Mouse (Mus musculus): ENCODE data around the gene Olig2.
A peak's percentile ranks its signal among the peaks of the same experiment; 100 is the strongest.
"Not testable (repeated sequence)": the region's sequence is repeated elsewhere in the genome, so short reads cannot be mapped to it uniquely, and the experiment has no call there.

The Olig2 gene

DNA sequence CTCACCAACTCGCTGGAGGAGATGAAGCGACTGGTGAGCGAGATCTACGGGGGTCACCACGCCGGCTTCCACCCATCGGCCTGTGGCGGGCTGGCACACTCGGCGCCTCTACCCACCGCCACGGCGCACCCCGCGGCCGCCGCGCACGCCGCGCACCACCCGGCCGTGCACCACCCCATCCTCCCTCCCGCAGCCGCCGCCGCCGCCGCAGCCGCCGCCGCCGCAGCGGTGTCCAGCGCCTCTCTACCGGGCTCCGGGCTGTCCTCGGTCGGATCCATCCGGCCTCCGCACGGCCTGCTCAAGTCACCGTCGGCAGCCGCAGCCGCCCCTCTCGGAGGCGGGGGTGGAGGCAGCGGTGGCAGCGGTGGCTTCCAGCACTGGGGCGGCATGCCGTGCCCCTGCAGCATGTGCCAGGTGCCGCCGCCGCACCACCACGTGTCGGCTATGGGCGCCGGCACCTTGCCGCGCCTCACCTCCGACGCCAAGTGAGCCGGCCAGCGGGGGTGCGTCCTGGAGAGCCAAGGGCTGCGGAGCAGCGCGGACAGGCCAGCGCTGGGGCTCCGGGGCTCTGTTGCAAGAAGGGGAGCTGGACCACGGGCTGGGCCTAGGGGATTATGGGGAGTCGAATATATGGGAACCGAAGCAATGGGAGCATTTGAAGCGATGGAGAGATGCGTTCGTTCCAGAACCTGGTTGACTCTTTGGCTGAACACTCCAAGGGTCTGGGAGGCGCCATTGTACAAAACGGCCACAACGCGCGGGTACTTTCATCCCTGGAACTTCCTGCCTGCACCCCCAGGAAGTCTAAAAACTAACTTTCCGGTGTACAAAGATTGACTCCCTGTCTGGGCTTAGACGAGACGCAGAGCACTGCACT lies 1.9 kb downstream of the Olig2 start:
- DNase-seq (ENCODE audit: low spot score), result no peak

DNA sequence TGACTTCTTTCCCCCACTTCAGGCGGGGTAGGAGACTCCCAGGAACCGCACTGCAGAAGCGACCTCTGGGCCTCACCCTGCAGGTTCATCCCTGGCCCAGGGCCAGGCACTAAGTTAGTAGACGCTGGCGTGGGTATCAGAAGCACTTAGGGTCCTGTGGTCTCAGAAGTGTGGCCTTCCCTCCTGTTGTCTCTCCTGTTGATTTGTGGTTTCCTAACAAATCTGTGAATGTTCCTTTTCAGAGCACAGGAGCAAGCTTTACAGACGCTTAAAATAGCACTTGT lies 2.4 kb downstream of the Olig2 start:
- no peak for DNase-seq (ENCODE audit: low spot score)

DNA sequence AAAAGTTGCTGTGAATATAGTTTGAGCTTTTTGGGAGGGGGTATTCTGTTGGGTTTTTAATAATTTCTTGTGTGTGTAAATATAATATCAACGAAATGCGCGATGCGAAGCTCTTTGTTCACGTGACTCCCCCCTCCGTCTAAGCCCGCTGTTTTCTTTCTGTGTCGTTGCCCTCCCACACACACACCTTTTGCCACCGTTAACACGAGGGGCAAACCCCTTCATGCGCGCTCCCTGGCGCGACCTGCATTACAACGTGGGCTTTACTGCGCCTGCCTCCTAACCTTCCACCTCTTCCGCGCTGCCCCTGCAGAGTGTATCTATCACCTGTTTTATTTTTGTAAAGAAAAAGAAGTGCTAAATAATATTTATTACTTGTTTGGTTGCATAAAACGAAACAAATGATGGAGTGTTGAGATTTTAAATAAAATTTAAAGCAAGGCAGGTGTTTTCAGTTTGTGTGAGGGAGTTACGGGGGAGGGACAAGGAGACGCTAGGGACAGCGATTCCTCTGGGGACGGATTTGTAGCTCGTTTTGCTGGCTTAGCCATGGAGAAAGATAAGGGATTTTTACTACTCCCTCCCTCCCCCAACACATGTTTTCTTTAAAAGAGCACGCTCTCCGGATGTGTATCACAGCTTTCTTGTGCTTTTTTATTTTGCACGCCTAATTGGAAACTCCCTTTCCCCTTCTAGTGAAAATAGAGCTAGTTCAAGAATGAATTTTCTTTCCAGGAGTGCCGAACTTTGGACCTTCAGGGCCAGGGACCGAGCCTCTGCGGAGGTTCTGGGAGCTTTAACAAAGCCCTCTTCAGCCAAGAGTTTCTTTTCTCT lies 3.2 kb downstream of the Olig2 start:
- DNase-seq (ENCODE audit: low spot score), result no peak

DNA sequence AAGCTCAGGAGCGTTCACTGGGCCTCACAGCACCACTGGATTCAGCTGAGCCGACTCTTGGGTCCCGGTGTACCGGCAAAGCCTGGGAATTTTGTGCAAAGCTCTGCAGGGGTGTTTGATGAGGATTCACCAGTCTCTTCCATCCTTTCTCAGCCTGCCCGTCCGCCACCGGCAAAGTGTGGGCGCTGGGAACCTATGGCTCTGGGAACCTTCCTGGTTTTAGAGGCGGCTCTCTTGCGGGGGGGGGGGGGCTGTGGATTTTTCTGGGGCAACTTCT lies 3.8 kb downstream of the Olig2 start:
- DNase-seq (ENCODE audit: low spot score), result no peak

DNA sequence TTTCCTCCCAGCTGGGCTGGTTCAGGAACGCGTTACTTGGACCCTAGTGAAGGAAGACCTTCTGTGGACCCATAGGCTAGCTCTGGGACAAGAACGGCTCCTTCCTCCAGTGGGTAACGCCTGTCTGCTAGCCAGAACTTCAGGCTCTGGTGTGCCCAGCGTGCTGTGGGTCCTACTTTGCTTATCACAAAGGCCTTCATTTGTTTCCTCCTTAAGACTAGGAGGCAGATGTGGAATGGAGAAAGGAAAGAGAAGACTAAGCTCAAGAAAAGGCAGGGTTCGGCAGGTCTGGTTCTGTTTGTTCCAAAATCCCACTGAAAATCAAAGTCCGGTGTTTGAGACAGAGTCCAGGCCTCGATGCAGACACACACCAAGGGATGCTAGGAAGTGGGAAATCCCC lies 4.4 kb downstream of the Olig2 start:
- DNase-seq (ENCODE audit: low spot score), result no peak

DNA sequence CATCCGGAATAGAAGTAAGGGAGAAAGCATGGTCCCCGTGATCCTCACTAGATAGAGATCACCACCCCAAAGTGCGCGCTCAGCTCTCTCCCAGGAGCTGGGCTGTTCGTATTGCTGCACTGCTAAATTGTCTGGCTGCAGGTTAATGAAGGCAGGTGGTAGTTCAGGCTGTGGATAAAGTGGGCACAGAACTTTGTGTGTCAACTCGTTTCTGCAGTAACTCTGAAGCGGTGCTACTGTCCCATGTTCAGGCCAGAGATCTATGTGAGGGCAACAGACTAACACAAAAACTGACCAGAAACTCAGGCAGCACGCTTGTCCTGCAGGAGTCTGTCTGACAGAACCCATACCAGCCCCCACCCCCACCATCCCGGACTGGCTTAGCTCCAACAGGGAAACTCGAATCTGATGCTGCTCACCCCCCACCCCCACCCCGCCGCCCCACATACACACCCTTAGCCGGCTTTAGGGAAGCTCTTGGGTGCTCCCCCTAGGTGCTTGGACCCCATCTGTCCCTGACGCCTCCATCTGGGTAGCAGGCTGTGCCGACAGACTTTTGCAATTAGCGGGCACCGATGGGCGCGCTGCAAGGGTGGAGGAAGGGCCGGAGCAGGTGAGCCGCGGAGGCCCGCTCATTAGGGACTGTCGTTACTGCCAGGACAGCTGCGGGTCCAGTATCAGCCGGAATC lies 6.7 kb downstream of the Olig2 start:
- no peak for DNase-seq (ENCODE audit: low spot score)

DNA sequence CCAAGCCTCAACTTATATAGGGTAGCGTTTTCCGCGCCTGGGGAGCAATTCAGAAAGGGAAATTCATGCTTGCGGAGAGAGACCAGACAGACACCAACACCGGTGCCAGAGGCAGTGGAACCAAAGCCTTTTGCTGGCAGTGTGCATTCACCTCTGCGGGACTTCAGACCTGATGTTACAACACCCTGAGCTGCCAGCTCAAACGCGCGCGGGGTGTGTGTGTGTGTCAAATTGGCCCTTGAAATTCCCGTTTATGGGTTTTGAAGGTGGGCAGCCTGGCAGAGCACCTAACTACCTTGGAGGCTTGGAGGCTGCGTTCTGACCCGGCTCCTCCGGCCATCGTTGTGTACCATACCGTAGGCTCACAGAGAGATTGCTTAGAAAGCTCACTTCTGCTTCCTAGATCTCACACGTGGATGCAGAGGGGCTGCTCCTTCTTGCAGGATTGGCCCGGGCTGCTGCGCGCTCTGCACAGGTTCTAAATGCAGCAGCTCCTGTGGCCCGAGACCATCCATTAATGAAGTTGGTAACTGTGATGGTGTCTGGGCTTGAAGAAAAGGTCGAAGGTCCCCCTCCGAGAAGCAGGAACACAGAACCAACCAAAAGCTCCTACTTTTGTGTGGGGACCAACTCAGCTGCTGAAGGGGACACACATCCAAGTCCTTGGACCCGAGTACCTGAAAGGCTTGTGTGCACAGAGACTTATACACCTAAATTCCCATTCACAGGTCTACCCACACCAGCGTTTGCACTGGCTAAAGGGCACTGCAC lies 7.4 kb downstream of the Olig2 start:
- DNase-seq (ENCODE audit: low spot score), result no peak

DNA sequence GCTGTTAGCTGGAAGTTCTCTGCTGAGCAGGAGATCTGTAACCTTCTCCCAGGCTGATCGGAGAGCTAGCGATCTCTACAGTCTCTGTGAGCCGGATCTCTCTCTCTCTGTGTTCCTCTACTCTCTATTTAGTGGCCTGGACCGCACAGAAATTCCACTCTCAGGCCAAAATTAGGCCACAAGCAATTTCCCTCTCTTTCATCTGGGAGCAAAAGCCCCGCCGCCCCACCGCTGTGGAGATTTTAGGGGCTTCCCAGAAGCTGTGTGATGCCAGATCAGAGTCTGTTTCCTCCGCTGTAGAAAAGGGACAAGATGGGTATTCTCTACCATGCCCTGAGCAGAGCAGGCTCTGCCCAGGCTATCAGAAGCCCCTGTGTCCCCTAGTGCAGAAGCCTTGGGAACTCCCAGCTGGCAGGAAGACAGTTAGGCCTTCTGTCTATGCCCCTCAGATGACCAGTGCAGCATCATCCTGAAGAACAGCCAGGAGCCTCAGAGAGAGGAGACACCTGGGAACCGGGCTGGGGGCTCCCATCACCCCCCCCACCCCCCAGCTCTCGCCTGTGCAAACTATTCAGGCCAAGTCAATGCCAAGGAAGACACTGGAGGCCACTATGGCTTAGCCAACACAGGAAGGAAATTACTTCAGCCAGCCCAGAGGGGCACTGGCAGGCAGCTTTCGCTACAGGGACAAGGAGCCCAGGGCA lies 8.1 kb downstream of the Olig2 start:
- DNase-seq (ENCODE audit: low spot score), result no peak

DNA sequence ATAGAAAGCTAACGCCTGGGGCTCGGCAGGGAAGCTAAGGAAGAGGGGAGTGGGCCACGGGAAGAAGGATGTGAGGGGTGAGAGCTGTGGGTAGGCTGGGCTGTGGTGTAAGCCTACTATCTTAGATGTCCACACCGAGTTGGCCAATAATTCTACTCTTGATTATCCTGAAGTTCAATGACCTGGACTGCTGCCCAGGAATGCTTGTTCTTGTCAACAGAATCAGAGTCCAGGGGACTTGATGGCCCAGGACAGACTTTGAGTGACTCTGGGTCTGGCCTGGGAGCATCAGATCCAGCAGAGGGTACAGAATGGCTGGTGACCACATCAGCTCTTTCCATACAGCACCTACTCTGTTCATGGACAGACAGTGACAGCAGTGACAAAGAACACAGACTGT lies 13.8 kb downstream of the Olig2 start:
- no peak for DNase-seq (ENCODE audit: low spot score)

DNA sequence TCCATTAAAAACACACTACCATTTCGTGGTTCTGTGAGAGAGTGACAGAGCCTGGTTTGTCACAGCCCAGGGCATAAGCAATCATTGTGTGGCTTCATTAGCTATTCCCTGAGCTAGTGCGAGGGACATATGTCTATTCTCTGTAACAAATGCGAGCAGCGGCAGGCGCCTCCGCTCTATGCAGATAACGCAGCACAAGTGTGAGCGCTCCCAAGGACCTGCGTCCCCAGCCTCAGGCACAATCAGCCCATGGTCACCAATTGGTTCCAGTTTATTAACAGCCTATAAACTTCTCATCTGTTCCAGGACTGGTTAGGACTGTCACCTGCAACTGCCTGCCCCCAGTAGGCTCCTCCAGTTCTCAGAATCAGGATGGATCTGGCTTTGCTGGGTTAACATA lies 21.0 kb downstream of the Olig2 start:
- DNase-seq (ENCODE audit: low spot score), result no peak

DNA sequence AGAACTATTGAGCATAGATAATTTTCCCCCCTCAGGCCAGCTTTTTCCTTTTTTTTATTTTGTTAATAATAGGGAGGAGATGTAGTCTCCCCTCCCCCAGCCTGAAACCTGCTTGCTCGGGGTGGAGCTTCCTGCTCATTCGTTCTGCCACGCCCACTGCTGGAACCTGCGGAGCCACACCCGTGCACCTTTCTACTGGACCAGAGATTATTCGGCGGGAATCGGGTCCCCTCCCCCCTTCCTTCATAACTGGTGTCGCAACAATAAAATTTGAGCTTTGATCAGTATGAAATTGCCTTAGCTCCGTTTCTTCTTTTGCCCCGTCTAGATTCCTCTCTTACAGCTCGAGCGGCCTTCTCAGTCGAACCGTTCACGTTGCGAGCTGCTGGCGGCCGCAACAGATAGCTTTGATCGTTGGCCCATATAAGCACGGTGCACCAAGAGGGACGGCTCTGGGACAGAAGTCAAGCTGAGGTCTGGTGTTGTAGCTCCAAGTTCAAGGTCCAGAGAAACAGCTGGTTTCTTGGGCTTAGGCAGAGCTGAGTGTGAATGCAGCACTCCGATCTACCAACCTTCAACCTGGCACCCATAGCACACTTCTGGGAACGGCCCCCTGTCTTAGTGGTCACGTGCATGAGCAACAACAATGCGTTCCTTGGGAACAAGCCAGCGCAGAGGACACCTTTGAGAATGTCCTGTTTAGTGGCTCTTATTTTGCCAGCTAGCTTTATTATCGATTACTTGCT lies 30.3 kb downstream of the Olig2 start:
- not testable (repeated sequence) for DNase-seq (ENCODE audit: low spot score)

DNA sequence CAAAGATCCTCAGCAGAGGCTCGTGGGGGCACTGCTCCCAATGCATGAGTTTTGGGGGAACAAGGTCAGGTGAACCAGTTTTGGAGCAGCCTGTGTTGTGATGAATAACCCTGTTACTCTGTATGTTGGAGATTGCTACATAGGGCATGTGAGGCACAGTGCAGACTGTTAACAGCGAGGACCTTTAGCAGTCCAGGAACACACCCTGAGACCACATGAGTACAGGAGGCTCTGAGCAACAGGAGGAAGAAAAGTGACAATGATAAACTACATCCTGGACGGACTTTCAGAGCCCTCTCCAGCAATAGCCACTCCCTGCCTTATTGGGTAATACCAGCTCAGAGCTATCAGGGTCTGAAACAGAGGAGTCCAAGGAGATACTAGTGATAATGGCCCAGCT lies 33.7 kb downstream of the Olig2 start:
- DNase-seq (ENCODE audit: low spot score), result no peak

DNA sequence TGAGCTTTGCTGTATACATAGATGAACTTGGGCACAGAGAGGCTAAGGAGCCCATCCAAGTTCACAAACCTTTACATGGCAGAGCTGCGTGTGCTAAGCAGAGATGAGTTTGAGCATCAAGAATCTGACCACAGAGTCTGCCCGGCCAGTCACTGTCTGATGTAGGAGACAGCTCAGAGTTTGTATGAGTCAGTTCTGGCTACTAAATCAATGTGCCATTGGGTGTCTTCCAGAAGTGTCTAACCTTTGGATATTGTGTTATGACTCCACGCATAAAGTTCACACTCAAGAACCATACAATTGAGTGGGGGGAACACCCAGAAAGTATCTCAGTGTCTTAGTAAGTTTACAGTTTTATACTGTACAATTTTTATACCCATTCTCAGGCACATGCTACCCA lies 35.6 kb downstream of the Olig2 start:
- DNase-seq (ENCODE audit: low spot score), result no peak

DNA sequence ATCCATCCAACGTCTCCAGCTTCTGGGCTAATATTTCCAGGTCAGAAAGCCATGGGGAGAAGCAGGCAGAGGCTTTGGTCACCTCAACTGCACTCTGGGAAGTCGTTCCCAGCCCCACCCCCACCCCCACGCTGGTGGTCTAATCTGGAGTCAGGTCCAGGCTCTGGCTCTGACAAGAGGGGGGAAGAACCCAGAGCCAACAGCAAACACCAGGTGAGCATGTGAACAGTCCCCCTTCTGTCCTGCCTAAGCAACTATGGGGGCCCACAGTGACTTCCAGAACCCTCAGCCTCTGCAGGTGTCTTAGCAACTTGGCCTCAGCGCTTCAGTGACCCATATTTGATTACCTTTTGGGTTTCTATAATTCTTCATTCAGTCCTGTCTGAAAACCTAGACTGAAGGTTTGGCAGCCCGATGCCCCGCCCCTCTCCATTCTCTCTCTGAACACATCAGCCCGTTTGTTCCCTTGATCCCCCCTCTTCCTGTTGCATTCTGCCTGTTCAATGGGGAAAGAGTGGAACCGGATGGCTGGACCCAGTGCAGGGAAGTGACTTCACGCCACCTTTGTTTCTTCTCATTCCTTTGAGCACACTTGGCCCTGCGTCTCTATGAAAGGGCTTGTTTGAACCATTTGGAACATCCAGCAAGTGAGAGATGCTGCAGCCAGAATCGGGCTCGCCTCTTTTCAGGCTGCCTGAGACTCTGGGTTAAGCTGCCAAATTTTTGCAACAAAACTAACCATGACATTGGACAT lies 37.4 kb downstream of the Olig2 start:
- no peak for DNase-seq (ENCODE audit: low spot score)

DNA sequence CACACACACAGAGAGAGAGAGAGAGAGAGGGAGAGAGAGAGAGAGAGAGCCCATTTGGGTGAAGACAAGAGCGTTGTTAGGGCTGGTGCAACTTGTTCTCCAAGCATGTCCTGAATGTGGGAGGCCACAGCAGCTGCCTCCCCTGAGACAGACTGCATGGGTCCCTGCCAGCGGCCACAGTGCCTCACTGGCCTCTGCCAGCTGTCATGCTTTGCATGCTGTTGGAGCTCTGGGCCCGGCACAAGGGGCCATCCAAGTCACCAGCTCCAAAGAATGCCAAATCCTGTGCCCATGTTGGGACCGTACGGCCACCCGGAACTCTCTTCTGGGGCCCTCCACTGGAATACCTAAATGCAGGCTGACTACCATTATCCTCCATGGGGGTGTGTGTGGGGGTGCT lies 40.7 kb downstream of the Olig2 start:
- DNase-seq (ENCODE audit: low spot score), result no peak

DNA sequence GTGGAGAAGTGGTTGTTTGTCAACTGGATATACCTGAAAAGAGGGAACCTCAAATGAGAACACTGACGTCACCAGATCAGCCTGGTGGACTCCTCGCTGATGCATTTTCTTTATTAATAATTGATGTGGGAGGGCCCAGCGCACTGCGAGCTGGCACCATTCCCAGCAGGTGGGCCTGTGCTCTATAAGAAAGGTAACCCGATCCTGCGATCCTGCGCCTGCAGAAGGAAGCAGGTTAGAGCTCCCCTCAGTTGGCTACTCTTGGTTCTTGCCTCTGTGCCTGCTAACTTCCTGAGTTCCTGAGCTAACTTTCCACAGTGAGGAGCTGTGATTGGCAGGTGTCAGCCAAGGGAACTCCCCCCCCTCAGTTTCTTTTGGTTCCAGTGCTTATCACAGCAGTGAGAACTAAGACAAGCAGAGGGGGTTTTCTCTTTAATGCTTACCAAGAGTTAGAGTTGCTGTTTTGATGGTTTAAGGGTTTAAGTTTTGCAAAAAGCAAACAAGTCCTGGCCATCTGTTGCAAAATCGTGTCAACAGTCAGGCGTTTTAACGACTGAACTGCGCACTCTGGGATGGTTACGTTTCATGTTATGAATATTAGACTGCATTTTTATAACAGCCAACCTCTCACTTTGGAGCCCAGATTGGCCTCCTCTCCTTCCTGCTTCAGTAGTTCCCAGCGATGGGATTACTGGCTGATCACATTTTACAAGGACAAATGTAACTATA lies 43.6 kb downstream of the Olig2 start:
- DNase-seq (ENCODE audit: low spot score), result no peak

DNA sequence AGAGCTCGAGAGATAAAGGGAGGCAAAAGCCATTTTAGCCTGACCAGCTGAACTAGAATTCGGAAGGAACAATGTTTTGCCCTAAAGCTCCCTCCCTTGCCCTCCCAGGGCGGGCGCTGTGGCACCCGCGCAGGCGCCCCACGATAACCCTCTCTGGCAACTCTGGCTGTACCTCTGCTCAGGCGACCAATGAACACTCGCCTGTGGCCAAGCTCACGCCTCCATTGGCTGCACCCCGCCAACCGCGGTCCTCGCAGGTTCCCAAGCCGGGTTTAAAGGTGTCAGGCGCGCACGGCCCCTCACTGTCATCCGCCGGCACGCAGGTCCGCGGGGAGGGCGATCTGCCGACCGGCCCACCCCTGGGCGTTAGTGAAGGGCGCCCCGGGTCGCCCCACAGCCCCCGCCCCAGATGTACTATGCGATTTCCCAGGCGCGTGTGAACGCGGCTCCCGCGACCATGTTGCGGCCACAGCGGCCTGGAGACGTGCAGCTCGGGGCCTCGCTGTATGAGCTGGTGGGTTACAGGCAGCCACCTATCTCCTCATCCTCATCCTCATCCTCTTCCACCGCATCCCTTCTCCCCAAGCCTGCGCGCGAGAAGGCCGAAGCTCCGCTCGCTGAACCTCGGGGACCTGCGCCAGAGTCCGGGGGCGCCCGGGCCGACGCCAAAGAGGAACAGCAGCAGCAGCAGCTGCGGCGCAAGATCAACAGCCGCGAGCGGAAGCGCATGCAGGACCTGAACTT lies 44.4 kb downstream of the Olig2 start, which contains the start of gene Olig1:
Gene Olig1, plus strand, starts transcription at position 305 of the 744 bp plus-strand sequence.
- peak; percentile 3 for DNase-seq (ENCODE audit: low spot score)

DNA sequence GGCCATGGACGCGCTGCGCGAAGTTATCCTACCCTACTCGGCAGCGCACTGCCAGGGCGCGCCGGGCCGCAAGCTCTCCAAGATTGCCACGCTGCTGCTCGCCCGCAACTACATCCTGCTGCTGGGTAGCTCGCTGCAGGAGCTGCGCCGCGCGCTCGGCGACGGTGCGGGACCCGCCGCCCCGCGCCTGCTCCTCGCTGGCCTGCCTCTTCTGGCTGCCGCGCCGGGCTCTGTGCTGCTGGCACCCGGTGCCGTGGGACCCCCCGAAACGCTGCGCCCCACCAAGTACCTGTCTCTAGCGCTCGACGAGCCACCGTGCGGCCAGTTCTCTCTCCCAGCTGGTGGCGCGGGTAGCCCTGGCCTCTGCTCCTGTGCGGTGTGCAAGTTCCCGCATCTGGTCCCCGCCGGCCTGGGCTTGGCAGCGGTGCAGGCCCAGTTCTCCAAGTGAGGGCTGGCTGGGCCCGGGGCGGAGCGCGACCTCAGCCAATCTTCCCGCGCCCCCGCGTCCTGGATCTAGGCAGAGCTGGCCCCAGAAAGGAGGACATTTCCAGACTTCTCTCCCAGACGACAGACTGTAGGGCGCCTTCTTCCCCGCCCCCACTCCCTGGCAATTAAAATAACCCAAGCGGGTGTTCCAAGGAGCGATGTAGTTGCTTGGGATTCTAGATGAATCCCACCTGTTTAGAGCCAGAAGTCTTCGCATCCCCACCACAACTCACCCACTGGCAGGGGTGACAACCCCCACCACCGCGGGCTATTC lies 45.1 kb downstream of the Olig2 start:
- no peak for DNase-seq (ENCODE audit: low spot score)

Data from lung, postnatal 25 days (tissue).